Mouse (Mus musculus) heart, postnatal 4 days (tissue): ENCODE data around the gene 1700061G19Rik. TPM values are rescaled to one million over a fixed set of nuclear protein-coding genes. Genes with fewer than 3 reads are reported as not detected.
"Not testable (repeated sequence)": the region's sequence is repeated elsewhere in the genome, so short reads cannot be mapped to it uniquely, and the experiment has no call there.

Experiments used
- DNase-seq: peaks from one replicate; pipeline ENCODE4 v3.0.0; 2021
- total RNA-seq, 2 experiments: library from RNA; stranded (reverse); gene quantifications; 2 replicates each; pipeline ENCODE4 v1.2.3; 2021

1700061G19Rik gene
- total RNA-seq, 2 experiments from 2014 or later, result 0.16 to 0.21 TPM

DNA sequence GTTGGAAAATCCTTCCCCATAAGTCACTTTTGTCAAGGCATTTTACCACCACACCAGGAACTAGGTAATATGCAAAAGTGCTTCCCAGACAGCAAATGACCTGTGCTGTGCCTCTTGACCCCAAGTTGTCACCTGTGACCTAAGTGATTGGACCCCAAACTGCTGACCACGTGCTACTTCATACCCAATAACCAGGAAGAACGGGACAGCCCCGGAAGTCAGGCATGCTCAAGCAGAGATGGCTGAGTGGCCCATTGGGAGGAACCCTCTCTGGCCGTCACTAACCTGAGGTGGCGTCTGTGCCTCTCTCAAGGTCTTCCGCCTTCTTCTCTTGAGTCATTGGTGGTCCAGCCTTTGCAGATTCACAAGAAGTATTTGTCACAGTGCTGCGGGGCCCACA lies 2.8 kb upstream of the 1700061G19Rik start:
- DNase-seq, result no peak

DNA sequence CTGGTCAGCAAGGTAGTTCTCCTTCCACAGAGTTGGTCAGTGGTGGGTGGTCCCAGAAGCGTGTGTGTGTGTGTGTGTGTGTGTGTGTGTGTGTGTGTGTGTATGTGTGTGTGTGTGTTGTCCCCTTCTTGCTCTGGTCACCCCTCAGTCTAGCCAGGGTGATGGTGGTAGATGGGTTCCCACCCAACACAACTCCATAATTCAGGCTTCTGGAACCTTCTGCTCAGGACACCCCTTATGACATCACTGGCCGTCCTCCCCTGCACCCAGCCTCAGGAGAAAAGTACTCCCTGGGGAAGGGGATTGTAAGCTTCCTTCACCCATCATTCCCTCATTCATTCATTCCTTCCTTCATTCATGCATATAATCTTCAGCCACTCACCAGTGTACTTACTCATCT lies 1.0 kb upstream of the 1700061G19Rik start, which contains the start of gene Acsbg2:
Gene Acsbg2 (minus strand): TSS at position 211 of the 400 bp plus-strand sequence.
- DNase-seq, result no peak

GRCm38 (mm10) chr17:56876465-56876864 lies 1.2 kb downstream of the 1700061G19Rik start:
- no peak for DNase-seq

DNA sequence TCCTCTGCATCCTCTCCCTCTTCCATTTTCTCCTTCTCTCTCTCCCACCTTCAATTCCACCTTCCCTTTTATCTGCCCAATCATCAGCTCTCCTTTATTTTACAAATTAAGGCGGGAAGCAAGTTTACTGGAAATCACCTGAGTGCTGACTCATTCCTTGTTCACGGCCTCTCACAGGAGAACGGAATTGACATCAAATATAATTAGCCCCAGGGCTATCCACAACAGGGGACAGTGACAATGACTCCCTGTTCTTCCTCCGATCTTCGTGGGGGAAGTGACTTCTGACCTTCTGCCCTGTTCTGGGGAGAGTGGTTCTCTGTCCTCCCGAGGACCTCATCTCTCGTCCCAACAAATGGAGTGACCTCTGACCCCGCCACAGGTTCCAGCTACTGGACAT lies 1.7 kb downstream of the 1700061G19Rik start:
- DNase-seq, result no peak

DNA sequence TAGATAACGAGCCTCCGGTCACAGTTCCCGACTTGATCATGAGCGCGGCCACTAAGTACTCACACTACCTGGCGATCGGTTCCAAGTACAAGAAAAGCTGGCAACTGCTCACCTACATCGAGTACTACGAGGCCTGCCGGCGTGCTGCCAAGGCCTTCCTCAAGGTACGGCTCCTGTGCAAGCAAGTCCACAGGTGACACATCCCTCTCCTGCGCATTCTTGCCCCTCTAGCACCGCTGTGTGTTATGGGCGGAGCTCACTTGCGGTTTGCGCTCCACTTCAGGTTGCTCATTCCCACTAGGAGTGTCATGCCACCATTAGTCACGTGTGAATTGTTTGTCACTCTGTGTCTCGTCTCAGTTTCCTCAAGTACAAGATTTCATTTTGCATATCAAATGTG lies 2.1 kb downstream of the 1700061G19Rik start:
- DNase-seq, result no peak

DNA sequence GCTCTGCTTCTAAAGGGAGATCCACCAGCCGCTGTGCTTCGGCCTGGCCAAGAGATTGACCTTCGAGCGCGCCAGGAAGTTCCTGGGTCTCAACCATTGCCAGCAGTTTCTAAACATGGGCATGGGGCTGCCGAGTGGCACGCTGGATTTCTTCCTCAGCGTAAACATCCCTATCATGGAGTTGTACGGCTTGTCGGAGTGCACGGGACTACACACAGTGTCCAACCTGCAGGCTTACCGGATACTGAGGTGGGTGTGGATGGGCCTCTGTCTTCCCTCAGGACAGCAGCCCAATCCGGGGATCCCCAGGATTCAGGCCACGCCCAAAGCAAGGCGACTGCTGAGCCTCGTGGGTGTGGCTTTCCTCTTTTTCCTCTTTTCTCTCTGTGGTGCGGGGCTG lies 8.3 kb downstream of the 1700061G19Rik start:
- peak; percentile 48 for DNase-seq

DNA sequence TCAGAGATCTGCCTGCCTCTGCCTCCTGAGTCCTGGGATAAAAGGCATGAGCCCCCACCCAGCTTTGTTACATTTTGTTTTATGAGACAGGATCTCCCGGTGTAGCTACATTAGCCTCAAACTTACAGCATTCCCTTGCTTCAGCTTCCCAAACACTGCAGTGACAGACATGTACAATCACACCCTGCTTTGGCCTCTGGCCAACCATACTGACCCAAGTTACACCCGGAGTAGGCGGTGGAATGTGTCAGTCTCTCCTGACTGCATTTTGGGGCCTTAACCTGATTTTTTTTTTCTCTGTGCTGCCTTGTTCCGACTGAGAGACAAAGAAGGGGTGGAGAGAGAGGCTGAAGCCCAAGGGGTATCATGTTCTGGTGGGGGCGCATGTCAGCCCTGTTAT lies 9.1 kb downstream of the 1700061G19Rik start:
- peak; percentile 63 for DNase-seq

GRCm38 (mm10) chr17:56884809-56885208 lies 9.5 kb downstream of the 1700061G19Rik start:
- no peak for DNase-seq

DNA sequence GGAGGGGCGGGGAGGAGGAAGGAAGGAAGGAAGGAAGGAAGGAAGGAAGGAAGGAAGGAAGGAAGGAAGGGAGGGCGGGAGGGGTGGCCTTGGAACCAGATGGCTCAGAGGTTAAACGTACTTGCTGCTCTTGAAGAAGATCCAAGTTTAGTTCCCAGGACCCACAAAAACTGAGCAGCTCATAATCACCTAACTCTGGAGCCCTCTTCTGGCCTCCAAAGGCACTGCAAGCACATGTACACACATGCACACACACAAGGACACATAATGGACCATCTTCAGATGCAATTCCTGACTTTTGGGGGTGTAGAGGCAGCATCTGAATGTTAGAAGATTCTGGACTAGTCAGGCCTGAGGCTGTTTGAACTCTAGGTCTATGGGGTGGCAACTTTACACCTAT lies 12.8 kb downstream of the 1700061G19Rik start:
- DNase-seq, result no peak

- DNase-seq, result no peak
Measured at GRCm38 (mm10) chr17:56890018-56890417, 14.7 kb downstream of the 1700061G19Rik start.

DNA sequence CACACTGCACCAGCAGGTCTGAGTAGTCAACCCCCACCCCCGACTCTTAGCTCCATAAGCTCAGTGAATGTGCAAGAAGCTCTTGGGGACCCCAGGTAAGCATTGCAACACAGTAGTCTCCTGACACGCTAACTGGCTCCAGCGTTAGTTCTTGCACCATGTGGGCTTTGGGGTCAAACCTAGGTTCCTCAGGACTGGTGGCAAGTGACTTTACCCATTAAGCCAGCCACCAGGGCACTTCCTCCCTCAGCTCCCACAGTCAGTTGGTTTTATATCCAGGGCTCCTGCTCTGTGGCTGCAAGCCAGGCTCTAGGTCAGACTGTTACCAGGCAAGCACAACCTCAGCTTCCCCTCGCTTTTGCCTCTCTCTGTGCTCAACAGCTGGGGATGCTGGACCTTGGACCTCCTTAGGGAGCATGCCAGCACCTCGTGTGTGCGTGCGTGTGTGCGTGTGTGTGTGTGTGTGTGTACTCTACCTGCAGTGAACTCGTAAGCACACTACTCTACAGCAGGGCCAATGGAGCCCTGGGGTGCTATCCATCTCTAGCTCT lies 20.2 kb downstream of the 1700061G19Rik start:
- no peak for DNase-seq

DNA sequence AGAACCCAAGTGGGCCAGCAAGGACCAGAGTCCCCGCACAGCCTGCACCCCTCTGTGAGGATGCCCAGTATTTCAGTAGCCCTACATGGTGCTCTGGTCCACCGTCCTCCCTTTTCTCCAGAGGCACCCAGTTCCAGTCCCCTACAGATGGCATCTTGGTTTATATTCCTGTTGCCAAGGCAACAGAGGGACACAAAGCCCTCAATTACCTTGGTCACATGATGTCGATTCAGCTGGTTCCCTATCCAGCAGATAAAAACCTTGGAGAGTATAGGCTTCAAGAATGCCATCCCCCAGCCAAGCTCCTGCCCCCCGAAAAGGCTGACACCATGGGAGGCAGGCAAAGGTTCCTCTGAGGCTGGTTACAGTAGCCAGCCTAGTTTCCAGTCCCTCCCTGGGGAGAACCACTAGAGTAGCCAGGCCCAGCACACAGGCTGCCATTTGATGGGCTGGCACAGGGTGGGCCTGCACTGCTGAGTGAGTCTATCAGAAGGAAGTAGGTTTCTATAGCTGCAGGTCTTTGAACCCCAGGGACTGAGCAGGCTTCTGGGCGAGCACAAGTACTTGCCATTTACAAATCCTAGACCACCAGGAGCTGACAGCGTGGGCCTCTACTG lies 21.3 kb downstream of the 1700061G19Rik start:
- DNase-seq, result no peak

- peak; percentile 87 for DNase-seq
Measured at GRCm38 (mm10) chr17:56897630-56898195, 22.4 kb downstream of the 1700061G19Rik start.

DNA sequence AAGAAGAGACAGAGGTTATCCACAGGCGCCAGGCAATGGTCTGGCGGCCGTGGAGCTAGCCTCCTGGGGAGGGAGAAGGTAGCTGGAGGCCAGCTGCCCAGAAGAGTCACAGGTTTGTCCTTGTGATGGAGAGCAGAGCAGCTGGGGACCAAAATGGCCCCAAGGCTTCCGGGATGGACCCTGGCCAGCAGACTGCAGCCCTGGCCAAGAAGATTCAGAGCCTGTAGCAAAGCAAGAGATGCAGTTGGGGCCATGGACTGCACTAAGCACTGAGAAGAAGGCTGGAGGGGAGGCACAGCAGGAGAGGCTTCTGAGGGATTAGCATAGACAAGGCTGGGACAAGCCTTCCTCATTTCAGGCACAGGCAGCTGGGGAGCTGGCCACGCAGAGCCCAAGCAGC lies 27.4 kb downstream of the 1700061G19Rik start:
- DNase-seq, result no peak

- no peak for DNase-seq
Measured at GRCm38 (mm10) chr17:56906166-56906565, 30.9 kb downstream of the 1700061G19Rik start.

- DNase-seq, result no peak
Measured at GRCm38 (mm10) chr17:56907096-56907495, 31.8 kb downstream of the 1700061G19Rik start.

GRCm38 (mm10) chr17:56907887-56908286 lies 32.6 kb downstream of the 1700061G19Rik start:
- peak; percentile 44 for DNase-seq

GRCm38 (mm10) chr17:56909764-56910163 lies 34.5 kb downstream of the 1700061G19Rik start:
- DNase-seq, result not testable (repeated sequence)

- no peak for DNase-seq
Measured at GRCm38 (mm10) chr17:56913023-56913422, 37.7 kb downstream of the 1700061G19Rik start.

GRCm38 (mm10) chr17:56913444-56913843 lies 38.2 kb downstream of the 1700061G19Rik start:
- no peak for DNase-seq

DNA sequence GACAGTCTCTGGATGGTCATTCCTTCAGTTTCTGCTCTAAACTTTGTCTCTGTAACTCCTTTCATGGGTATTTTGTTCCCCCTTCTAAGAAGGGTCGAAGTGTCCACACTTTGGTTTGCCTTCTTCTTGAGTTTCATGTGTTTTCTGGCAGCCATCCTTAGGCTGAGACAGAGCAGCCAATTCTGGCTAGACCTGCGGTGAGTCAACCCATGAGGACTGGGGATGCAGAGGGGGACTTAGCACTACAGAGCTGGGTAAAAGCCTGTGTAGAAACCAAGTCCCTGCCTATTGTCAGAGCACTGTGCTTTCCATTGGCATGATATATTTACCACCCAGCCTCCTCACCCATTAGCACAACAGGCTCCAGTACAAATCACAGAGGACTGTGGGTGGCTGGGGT lies 41.9 kb downstream of the 1700061G19Rik start:
- DNase-seq, result no peak

DNA sequence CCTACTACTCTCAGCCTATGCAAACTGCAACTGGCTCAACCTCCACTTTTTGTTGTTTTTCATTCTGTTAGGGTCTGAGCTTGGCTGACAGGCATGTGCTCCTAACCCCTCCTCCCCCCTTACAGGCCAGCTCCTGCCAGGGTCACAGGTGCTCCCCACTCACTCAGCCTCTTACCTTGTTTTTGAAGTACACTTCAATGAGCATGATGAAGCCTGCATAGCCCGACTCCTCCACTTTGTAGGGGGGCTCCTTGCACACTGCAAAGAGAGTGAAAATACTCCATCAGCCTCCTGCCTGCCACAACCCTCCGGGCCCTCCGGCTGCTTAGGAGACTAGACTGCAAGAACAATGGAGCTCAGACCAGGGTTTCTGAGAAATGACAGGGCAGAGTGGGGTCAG lies 44.4 kb downstream of the 1700061G19Rik start:
- DNase-seq, result no peak

DNA sequence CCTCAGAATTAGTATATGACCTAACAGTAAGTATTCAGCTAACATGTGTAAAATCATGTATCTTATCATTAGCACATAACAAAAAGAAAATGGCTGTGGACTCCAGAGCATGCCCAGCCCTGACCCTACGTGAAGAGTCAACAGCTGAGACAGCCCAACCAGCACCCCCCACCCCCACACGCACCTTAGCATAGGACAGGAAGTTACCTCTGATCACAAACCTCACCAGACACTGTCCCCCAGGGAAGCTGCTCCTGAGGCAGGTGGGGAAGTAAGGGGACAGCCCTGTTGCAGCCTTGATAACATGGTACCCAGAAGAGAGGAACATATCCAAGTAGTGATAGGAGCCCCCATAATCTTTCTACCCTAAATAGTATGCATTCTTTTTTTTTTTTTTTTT lies 50.7 kb downstream of the 1700061G19Rik start:
- no peak for DNase-seq

- no peak for DNase-seq
Measured at GRCm38 (mm10) chr17:56929101-56929500, 53.8 kb downstream of the 1700061G19Rik start.
